Mouse (Mus musculus) layer of hippocampus, adult 9-10 months (tissue): ENCODE results near the gene Gcnt4.

Experiments used
- DNase-seq: peaks from one replicate; pipeline ENCODE4 v3.0.0; 2022; ENCODE audit warnings: low spot score

Gene Gcnt4

DNA sequence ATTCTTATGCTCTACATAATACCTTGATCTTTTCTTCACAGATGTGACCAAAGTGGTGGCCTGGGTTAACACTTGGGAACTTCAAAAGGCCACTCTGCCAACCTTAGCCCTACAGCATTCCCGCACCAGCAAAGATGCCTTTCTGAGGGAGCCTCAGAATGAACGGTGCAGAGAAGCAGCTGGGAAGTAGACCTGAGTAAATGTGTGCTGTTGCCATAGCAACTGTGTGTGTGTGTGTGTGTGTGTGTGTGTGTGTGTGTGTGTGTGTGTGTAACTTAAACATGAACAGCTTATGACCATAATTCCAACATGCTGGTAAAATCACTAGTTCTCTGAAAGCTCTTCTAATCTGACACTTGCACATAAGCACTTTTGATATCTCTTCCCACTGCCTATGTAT is 27.4 kb downstream of the Gcnt4 start:
- no peak for DNase-seq

DNA sequence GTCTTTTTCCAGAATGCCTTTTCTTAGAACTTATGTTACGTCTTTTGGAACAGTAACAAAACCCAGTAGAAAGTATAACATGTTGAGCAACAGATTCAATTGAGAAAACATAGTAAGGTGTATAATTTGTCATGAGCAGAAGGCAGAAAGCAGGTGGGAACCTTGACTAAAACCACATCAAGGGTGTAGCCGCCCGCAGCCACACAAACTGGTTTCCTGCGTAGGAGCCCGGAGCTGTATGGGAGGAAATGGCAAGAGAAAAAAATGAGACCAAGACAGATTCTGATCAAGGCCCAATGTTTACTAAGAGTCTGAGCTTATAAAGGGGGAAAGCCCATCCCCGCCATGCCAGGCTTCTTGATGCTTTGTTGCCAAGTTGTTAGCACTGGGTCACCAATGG is 32.0 kb downstream of the Gcnt4 start:
- DNase-seq, result no peak

DNA sequence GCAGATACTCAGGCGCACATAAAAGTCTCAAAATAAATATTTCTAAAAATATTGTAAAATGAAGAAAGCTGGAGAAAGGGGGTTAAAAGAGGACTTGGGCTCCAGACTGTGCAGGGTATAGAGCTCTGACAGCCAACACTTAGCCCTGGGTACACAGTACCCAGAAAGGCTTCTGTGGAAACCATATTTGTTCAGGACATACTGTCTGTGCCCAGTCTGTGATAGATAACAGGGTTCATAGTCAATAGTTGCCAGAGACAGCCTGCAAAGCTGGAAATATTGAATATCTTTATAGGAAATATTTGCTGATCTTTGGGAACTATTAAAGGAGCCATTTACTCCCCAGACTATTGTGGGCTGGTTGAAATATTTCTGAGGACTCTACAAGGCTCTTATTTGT is 35.5 kb downstream of the Gcnt4 start:
- DNase-seq, result no peak

DNA sequence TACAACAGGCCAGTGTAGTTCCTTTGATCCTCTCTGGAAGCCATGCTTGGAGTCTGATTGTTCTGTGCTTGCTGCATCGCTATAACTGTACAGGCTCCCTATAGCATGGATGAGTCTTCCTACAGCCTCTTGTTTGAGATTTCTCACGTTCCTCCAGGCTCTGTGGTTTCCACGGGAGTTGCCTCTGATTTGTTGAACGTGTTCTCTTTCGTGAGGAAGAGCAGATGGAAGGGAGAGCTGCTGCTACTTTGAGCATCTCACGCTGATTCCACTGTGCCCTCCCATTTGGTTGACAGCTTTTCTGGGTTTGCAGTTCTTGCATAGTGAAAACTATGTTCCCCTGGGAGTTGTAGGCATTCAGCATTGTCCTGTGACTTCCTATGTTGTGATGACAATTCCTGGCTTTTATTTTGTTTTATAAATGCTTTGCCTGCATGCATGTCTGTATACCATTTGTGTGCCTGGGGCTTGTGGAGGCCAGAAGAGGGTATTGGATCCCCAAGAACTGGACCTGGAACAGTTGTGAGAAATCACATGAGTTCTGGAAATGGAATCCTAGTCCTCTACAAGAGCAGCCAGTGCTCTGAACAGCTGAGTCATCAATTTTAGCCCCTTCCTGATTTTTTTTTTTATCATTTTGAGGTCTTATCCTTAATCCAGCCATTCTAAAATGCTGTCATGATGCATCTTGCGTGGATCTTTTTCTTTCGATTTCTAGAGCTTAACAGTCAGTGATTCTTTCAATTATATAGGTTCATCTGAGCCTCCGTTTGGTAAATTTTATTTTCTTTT is 37.1 kb downstream of the Gcnt4 start:
- DNase-seq, result no peak

DNA sequence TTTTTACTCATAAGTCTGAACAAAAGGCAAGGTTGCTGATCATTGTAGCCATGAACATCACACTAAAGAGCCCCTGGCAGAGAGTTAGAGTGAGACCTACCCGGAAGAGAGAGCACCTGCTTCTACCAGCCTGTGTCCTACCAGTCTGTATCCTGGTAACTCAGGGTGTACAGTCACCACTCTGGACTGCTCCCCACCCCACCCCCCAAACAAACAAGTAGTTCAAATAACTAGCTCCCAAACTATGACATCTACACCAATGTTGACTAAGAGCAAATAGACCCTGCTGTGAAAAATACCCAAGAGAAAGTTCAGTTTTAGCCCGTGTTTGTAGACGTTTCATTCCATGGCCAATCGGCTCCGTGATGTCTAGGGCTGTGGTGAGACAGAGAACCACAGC is 38.3 kb downstream of the Gcnt4 start:
- DNase-seq, result no peak

DNA sequence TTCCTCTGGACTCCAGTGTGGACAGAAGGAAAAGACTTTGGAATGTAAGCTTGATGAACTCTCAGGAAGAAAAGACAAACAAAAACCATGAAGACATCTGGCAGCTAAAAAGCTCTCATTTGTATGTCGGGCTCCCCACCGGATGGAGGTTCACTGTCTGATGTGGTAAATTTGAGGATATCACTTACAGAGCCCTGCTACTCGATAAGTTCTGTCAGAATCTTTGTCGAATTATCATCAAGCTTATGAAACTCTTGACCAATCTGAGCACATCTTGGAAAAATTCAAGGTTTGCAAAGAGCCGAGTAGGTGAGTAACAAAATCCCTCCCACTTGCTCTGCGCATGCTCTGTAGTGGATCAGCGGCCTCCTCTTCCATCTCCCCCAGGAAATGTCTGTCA is 40.5 kb downstream of the Gcnt4 start:
- no peak for DNase-seq

DNA sequence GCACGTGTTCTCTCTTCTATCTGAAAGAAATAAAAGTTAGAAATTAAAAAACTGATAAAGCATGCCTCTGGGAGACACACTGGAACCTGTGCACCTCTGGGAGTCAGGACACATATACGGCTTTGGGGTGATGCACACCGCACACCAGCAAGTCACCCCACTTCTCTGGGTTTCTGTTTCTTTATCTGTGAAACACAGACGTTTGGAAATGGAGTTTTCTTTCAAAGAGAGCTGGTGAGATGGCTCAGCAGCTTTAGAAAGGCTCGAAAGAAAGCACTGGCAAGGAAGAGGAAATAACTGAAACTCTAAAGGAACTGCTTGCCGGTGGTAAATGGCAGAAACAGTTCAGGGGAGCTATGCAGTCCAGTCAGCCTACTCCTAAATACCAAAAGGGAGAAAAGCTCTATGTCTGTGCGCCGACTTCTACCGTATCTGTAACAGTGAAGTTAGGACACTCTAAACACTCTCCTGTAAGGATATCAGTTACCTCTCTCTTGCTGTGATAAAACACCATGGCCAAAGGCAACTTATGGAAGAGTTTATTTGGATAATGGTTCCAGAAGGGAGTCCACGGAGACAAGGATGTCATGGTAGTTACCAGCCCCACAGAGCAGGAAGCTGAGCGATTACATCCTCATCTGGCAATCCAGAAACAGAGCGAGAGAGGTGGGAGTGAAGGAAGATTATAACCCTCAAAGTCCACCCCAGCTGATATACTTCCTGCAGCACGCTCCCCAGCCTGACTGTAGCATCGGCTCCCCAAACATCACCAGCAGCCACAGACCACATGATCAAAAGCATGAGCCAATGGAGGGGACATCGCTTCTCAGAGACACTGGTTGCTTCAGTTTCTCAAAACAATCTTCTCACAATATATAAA is 42.0 kb downstream of the Gcnt4 start:
- no peak for DNase-seq

DNA sequence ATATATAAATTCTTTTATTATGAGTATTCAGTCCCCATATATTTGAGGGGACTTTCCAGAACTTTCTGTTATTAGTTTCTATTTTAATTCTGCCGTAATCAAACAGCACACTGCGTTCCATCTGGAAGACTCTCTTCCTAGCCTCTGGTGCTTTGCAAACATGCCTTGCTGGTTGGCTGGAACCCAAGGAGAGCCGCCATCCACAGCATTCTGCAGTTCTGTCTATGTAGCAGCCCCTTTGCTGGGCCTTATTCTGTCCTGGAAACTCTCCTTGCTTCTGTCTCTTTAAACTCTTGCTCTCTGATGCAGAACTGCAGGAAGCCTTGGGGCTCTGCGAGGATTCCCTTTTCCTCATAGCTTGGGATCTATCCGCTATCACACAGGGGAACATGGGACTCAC is 42.6 kb downstream of the Gcnt4 start:
- no peak for DNase-seq

DNA sequence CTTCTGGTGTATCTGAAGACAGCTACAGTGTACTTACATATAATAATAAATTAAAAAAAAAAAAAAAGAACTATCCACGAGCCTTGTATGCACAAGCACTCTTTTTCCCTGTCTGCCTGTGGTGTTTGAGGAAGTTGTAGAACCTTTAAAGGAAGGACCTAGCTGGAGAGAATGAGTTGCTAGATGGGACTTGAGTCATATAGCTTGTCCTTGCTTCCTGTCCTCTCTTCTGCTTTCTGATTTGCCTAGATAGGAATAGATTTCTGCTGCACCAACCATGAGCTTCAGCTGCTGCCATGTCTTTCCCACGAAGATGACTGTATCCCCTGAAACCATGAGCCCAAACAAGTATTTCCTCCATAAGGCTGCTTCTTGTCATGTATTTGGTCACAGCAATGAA is 43.3 kb downstream of the Gcnt4 start:
- no peak for DNase-seq

DNA sequence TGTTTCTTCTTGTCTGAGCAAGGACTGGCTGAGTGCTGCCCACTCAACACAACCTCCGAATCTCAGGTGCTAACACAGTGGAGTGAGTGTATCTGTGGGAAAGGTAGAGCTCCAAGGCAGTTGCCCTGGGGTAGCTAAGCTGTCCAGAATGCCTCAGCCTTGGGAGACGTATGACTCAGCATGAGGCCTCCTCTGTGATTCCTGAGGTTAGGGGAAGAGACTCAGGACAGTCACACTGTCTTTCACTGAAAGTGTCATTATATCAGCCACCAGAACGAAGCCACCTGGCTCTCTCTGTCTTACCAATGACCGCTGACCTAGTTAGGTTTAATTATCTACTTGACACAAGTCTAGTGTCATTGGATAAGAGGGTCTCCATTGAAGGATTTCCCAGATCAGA is 46.6 kb downstream of the Gcnt4 start:
- DNase-seq, result no peak

DNA sequence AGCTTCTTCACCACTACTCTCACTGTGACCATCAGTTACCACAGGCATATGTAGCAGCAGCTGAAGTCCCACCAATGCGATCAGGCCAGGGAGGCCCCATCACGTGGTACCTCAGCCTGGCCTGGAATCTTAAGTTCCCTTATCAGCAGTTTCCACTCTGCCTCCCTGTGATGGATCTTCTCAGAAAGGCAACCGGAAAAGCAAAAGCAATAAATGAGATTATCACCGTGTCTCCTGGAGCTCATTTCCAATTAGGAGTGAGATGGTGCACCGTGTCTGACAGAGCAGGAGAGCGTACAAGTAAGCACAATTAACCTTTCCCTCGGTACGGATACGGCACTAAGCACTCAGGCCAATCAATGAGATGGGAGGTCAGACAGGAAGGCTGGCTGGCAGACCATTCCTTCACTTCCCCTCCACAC is 47.4 kb downstream of the Gcnt4 start:
- no peak for DNase-seq

DNA sequence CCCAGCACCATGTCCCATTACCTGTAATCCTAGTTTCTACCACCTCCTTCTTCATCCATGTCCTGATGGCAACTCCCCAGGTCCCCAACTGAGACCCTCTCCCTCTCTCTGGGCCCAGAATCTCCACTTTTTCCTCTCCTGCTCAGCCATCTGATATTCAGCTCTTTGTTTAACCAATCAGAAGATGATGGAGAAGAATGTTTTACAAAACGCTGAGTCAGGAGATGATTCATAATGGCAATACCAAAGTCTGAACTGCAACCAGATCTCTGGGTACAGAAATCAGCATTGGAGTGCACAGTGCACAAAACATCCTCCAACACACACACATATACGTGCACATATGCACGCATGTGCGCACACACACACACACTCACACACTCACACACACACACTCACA is 48.8 kb downstream of the Gcnt4 start:
- no peak for DNase-seq

DNA sequence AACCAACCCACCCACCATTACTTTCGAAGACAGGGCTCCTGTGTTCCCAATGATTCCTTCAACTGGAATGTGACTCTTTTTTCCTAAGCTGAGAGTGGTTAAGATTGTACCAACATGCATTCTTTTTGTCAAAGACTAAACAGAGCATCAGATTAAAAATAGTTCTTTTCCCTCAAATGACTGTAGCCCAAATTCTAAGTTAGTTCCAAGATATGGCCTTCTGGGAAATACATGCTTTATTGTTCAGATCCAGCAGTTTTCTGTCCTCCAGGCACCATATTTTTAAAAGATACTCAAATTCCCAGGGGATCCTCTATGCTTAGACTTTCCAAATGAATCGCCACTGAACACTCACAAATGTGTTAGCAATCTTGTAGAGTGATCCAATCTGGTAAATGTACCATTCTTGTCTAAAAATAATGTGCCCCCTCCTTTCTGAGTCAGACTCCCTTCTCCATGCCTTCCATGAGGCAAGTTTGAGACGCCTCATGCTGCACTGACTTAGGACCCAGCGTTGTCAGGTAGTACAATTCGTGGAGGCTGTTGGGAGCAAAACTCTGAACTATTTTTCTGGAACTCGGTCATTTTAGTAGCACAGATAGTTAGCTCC is 52.6 kb downstream of the Gcnt4 start:
- DNase-seq, result no peak

DNA sequence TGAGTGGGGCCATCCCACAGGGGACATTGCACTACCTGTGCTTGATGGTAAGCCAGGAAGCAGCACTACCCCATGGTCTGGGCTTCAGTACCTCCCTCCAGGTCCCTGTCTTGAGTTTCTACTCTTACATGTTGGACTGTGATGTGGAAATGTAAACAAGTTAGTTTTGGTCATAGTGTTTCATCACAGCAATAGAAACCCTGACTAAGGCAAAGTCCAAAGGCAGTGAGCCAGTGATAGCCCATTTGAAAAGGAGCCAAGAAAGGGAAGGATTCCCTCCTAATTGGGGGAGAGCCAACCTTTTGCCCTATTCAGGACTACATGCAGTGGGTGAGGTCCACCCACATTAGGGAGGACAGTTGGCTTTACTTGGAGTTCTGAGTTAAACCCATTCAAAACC is 56.1 kb downstream of the Gcnt4 start:
- no peak for DNase-seq

DNA sequence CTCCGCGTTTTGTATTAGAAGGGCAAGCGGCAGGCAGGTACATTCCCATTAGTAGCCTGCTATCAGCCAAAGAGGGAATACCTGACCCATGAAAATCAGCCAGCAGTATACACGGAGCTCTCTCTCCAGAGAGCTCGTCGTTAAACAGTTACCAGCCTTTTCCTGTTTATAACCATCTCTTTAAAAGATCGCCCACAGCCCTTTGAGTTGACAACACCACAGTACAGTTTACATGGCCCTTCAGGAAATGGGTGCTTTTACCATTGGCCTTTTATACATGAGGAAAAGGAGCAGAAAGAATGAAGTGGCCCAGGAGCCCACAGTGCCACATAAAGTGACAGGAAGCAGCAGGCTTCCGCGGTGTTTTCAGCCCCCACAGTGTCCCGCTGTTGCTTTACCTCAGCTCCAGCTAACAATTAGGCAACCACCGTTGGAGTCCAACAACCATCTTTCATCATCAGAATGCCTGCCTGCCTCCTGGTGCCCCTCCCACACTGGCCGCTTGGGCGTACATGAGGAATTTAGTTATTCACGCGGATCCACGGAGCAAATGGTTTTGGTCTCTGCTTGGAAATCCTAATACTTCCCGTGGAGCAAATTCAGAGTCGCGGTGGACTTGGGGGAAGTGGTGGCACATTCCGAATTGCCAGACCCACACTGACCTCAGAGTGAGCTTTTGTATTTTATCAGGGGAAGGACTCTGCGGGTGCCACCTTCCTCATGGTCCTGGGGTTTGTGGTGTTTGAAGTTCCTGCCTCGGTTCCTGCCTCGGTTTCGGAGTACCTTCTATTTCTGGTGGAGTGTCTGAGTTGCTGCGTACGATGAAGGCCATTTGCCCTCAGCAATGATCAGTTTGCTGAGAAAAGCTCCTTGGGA is 59.0 kb downstream of the Gcnt4 start:
- no peak for DNase-seq

DNA sequence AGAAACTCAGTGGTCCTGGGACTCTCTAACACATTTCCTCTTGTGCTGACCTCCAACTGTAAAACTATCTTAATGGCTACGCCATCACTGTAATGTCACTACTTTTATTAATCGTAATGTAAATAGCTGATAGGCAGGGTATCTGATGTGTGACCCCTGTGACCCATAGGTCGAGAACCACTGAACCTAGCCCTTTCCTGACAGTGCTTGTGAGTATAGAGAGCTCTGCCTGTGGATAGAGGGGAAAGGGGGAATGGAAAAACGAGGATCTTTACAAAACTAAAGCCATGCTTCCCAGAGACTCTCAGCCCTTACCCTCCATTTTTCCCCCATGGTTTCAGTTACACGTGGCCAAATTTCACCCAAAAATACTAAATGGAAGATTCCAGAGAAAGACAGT is 60.2 kb downstream of the Gcnt4 start:
- no peak for DNase-seq

DNA sequence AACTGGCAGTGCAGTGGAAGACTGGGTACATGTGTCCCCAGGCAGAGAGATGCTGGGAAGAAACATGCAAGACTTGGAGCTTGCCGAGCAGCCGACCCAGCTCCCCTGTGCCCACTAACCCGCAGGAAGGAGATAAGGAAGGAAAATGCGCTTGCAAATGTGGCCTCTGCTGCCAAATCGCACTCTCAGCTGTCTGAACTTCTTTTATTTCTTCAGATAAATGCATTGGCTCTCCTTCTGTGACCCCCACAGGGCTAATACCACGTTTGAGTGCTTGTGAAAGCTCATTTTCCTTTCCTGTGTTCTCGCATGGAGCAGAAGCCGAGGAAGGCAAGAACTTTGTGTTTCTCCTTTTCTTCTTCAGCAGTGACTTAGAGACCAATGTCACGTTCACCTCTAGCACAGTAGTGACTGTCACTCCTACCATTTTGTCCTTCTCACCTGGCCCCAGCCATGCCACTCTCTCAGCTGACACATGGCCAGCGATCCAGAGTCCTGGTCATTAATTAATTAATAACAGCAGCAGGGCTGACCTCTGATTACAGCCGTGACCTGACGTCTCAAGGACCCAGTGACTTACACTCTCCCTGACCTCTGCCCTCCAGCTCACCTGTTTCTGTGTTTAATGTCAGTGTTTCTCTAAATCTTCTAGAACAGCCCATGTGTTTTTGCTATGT is 61.2 kb downstream of the Gcnt4 start:
- no peak for DNase-seq

DNA sequence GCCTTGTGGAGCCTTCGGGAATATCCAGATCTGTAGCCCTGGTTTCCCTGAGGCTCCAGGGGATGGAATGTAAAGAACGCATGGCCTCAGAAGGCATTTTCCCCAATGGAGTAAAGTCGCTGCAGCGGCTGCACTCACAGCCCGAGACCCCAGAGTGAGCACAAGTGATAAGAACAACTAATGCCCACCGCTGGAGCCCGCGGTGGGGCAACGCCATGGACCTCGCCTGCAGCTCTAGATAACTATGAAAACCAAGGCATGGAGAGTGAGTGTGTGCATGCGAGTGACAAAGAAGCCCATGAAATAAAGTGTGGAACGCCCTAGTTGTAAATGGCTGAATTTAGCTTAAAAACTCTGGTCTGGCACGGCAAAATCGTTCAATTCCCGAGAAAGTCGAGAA is 64.6 kb downstream of the Gcnt4 start:
- no peak for DNase-seq

DNA sequence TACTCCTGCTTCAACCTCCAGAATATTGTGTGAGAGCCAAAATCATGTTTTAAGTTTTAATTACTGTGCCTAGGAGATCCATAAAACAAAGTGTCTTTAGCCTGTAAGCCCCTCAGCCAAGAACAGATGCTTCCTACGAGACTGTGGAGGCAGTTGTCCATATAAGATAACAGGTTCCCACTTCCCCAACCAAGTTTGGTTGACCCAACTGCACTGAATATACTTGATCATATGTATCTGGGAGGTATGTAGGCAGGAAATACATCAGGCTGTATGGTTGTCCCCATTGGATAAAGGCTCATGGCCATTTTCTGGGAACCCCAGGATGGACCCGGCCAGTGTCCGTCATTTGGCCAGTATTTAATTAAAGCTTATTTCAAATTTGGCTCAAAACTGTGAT is 65.6 kb downstream of the Gcnt4 start:
- no peak for DNase-seq

DNA sequence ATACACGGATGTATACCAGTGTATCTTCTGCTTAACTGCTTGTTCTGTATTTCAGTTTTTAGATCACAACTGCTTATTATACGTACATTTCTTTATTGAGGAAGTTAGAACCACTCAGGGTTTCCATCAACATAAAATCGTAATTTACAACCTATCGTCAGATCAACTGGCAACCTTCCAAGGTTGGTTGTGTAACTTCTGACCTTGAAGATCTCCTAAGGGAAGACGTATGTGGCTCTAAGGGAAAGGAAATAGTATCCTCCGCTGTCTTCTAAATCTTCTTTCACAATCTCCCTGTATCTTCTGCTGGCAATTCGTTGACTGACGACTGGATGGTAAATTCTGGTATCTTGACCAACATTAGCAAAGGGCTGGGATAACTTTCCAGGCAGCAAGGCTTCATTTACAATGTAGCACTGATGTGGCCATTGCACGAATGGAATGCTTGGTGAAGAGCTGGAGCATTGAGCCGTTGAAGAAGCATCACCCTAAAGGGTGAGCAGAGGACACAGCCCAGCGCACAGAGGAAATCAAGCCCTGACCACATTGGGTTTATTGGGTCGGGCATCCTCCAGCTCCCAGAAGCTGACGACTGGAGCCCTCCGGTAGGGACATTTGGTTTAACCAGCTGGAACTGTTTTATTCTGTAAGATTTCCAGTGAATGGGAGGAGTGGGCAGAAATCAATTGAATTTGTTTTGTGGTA is 66.2 kb downstream of the Gcnt4 start:
- no peak for DNase-seq
